Mouse (Mus musculus) embryonic facial prominence, embryonic 14.5 days (tissue): ENCODE results near the gene Myo6. TPM values are rescaled to one million over a fixed set of nuclear protein-coding genes. Genes with fewer than 3 reads are reported as not detected.

Experiments used
- ATAC-seq: fragments of 200-750 bp; cut with Nextera tagmentation; 2 replicates; pipeline ENCODE4 v1.8.0; 2017; ENCODE audit warnings: low read depth, moderate number of reproducible peaks, moderate TSS enrichment
- DNase-seq: peaks from one replicate; pipeline ENCODE4 v3.0.0-alpha.2; 2015; ENCODE audit warnings: low spot score
- H3K27ac ChIP-seq: fragments of 300-500 bp; sonication (generic); replicated peaks from 2 replicates; pipeline ENCODE4 v1.5.1; 2014; ENCODE audit warnings: low read depth, mild to moderate bottlenecking, low read length, moderate library complexity
- H3K27me3 ChIP-seq: fragments of 300-500 bp; sonication (generic); replicated peaks from 2 replicates; pipeline ENCODE4 v1.6.1; 2014; ENCODE audit warnings: low read length; ENCODE audit not compliant: control insufficient read depth, insufficient read depth
- H3K36me3 ChIP-seq: fragments of 300-500 bp; sonication (generic); 2 replicates; pipeline ENCODE4 v1.6.1; 2014; ENCODE audit warnings: low read length, mixed read lengths; ENCODE audit not compliant: control insufficient read depth, insufficient read depth
- H3K4me1 ChIP-seq: fragments of 300-500 bp; sonication (generic); 2 replicates; pipeline ENCODE4 v1.6.1; 2014; ENCODE audit warnings: antibody characterized with exemption, low read length; ENCODE audit not compliant: control insufficient read depth, insufficient read depth
- H3K4me2 ChIP-seq: fragments of 300-500 bp; sonication (generic); 2 replicates; pipeline ENCODE4 v1.6.1; 2014; ENCODE audit warnings: low read depth, mild to moderate bottlenecking, low read length, moderate library complexity, mixed read lengths
- H3K4me3 ChIP-seq: fragments of 300-500 bp; sonication (generic); 2 replicates; pipeline ENCODE4 v1.5.1; 2014; ENCODE audit warnings: low read depth, mild to moderate bottlenecking, low read length
- H3K9ac ChIP-seq: fragments of 300-500 bp; sonication (generic); 2 replicates; pipeline ENCODE4 v1.6.1; 2014; ENCODE audit warnings: low read depth, mild to moderate bottlenecking, low read length, moderate library complexity, mixed read lengths
- H3K9me3 ChIP-seq: fragments of 300-500 bp; sonication (generic); 2 replicates; pipeline ENCODE4 v1.6.1; 2016; ENCODE audit warnings: low read length; ENCODE audit not compliant: control insufficient read depth
- WGBS: fragments of 180-500 bp; shearing (Covaris S2); extraction: QIAGEN DNeasy Blood & Tissue Kit; methylation state at CpG from one replicate; pipeline ENCODE4 v1.1.7; 2014; 5-methylcytosine and 5-hydroxymethylcytosine counted together
- polyA plus RNA-seq: library from polyadenylated mRNA; unstranded; fragments of >200 nt; fragmentation: Nextera tagmentation; extraction: Ambion mirVana; gene quantifications from 2 replicates; pipeline ENCODE4 v1.2.1, GENCODE M21; 2014

The Myo6 gene
- polyA plus RNA-seq, 1 experiment from 2014 or later: 20.1 TPM

DNA sequence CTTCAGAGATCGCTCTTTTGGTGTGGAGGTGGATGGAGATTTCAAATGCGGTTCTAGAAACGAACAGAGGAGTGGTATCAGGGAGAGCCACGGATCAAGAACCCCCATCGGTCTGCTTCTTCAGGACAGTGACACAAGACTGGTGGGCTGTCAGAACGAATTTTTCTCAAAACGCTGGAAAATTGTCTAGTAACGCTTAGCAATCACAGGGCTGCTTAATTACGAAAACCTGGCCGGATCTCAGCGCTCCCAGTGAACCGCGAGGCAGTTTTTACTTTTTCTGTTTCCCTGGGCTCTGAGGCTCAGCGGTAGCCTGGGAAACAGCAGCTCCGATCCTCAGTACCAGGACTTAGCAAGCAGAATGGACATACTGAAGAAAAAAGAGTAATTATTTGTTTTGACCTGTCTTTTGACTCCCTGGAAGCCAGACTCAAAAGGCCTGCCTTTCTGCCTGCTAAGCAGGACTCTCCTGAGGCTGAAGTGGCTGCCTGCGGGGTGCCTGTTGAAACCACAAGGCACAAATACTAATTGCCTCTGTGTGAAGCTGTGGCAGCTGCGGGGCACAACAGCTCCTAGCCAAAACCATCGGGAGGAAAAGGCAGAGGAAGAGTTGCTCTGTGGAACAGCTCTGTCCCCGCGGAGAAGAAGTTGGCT lies 187.0 kb downstream of the Myo6 start:
- DNase-seq (peak; percentile 47), ATAC-seq (peak; percentile 74)
- Histone ChIP-seq H3K27ac (no peak overlapping the region), H3K9me3 (no peaks in the 10 kb centered on the region), H3K27me3 (no peaks in the 10 kb centered on the region), H3K36me3 (no peaks in the 10 kb centered on the region), H3K9ac (peak overlapping the region; percentile 31; the same call in 1 of the 2 replicates), H3K4me1 (no peaks in the 10 kb centered on the region), H3K4me2 (peak overlapping the region; percentile 44), H3K4me3 (peak overlapping the region; percentile 13)
- 23% methylated on average over 20 of the region's 20 CpGs for WGBS

DNA sequence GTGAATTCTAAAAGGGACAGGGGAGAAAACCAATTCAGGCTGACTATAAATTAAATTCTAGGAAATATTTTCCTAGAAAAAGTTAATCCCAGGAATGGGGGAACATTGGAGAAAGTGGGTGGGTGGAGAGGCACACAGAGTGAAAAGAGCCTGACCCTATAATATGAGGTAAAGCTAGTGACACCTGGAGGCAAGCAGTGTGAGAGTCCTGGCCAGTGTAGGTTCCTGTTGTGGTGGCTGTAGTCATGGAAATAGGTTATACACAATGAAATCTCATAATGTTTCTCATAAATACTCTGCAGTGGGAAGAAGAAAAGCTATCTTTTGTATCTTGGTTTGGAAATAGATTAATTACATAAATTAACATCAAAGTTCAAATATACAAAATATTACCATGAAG lies 195.2 kb downstream of the Myo6 start:
- ATAC-seq: no peak
- DNase-seq: no peak
- Histone ChIP-seq H3K9me3 (no peaks in the 10 kb centered on the region), H3K4me1 (no peaks in the 10 kb centered on the region), H3K4me3 (no peak overlapping the region), H3K27me3 (no peaks in the 10 kb centered on the region), H3K36me3 (no peaks in the 10 kb centered on the region), H3K27ac (no peak overlapping the region), H3K9ac (no peak overlapping the region), H3K4me2 (no peak overlapping the region)

Other genes starting within 250 kb of the Myo6 start
- 10.1 and 10.4 TPM in 2 replicates for gene Filip1, start 152.2 kb upstream of the Myo6 start, polyA plus RNA-seq
- 59.9 and 65.2 TPM in 2 replicates for gene Senp6, start 98.1 kb upstream of the Myo6 start, polyA plus RNA-seq